Mouse (Mus musculus) effector memory CD4-positive, alpha-beta T cell, adult 5 months (primary cell): ENCODE results near the gene Asic2. TPM values are rescaled to one million over a fixed set of nuclear protein-coding genes. Genes with fewer than 3 reads are reported as not detected.

Experiments used
- polyA plus RNA-seq: library from polyadenylated mRNA; unstranded; fragments of 100-300 nt; shearing (Covaris generic); gene quantifications from one replicate; pipeline ENCODE4 v1.2.1, GENCODE M21; 2017

Gene Asic2
- polyA plus RNA-seq = not detected

DNA sequence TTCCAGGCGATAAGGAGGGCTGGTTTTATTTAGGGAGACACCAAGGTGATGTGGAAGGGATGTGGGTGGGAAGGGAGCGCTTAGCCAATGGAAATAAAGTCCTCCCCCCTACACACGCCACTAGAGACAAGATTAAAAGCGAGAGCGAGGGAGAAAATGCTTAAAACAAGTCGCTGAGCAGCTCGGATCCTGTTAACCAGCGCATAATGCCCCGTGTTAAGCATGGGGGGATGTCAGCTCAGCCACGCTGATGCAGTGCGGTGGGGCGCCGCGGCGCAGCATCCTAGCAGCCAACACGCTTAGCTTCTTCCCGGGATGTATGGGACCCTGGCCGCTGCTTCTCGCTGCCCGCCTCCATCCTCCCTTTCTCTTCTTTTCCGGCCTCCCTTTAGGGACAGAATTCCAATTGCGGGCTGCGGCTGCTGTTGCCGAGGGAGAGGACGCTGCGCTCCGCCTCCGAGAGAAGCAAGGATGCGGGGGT lies at the start of gene Asic2:
Asic2 (minus strand) TSS at position 57 of the 481 bp plus-strand sequence.

DNA sequence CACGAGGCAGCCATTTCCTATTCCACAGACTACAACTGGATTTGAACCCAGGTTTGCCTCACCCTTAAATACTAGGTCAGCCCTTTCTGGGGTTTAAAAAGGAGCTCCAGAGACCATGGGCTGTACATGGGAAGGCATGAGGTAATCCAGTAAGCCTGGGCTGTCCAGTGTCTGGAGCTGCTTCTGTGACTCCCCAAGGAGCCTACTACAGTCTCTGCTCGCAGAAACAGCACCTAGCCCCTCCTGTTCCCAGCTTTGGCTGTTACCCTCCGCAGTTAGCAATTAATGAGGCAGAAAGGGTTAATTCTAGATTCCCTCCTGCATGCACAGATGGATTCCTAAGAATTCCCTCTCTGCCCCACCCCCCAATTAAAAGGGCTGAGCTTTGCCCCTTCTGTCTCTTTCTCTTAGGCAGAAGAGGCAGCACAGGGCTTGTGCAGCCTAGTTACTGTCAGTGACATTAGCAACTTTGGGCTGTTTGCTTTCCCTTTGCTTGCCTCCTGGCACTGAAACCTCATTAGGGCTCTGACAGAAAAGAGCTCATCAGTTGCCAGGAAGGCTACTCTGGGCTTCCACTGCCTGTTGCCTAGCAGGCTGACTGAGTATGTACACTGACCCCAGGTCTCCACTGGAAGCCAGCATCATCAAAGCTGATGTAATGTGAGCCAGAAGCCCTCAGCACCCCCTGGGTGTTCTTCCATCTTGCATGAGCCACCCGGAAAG lies 107.8 kb downstream of the Asic2 start, which contains the start of gene 5530401A14Rik:
5530401A14Rik (plus strand) TSS at position 424 of the 723 bp plus-strand sequence.

DNA sequence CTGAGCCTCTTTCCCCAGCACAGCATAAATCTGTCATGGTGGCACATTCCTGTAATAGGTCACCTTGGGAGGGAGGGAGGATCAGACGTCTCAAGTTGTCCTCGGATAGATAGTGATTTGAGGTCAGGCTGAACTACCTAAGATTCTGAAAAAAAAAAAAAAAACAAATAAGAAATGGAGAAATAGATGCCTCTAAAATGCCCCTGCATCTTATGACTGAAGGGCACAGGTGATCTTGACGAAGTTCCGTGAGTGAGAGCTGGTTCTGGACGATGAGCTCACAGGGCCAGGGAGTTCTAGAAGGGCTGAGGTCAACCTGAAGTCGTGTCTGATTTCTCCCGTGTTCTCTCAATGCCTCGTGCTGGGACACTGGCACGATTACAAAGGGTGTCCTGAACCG lies 1110.2 kb downstream of the Asic2 start, which contains the start of gene Spaca3:
Spaca3 (plus strand) TSS at position 301 of the 400 bp plus-strand sequence.

Other genes with a start within 250 kb of the Asic2 start
- gene 5530401A14Rik, start 107.8 kb downstream of the Asic2 start, polyA plus RNA-seq = not detected
- gene Ccl2, start 67.1 kb upstream of the Asic2 start, polyA plus RNA-seq = not detected
- gene Gm17268, start 70.1 kb upstream of the Asic2 start, polyA plus RNA-seq = not detected
- gene Ccl7, start 77.3 kb upstream of the Asic2 start, polyA plus RNA-seq = not detected
- not detected for gene Ccl11, start 89.4 kb upstream of the Asic2 start, polyA plus RNA-seq
- not detected for gene Ccl12, start 133.4 kb upstream of the Asic2 start, polyA plus RNA-seq
- gene Ccl8, start 146.7 kb upstream of the Asic2 start, polyA plus RNA-seq = not detected